Mouse (Mus musculus): ENCODE measurements around the gene Rcor3.

The Rcor3 gene

DNA sequence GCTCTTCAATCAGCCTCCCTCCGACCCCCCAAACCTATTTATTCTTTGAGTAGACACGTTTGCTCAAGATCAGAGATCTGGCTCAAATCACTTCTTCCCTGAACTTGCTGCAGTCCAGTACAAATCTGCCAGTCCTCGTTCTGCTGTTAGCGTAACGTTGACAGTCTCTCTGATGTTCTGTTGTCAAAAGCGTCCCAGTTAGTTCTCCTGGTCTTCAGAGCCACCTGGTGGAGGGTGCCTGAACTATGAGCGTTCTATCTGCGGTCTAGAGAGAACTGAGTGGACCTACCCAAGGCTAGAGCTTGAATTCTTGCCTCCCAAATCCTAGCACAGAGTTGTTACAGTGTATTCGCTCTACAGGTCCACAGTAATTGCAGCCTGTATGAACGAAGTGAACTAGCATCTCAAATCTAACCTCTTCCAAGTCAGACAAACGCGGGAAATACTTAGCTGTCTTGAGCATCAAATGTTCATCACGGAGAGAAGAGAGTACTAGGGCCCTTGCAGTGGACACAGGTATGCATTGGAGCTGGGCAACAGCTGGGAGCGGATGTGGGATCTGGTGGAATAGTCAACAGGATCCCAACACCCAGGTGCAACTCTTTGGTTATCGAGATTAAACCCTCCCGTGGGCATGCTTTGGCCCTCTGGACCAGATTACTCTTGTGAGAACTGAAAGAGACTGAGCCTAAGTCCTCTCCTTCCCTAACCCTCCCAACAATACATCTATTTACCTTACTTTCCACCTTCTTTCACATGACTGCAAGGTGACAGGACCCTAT, 44.8 kb downstream of the Rcor3 start:
- DNase-seq: peak; percentile 69

DNA sequence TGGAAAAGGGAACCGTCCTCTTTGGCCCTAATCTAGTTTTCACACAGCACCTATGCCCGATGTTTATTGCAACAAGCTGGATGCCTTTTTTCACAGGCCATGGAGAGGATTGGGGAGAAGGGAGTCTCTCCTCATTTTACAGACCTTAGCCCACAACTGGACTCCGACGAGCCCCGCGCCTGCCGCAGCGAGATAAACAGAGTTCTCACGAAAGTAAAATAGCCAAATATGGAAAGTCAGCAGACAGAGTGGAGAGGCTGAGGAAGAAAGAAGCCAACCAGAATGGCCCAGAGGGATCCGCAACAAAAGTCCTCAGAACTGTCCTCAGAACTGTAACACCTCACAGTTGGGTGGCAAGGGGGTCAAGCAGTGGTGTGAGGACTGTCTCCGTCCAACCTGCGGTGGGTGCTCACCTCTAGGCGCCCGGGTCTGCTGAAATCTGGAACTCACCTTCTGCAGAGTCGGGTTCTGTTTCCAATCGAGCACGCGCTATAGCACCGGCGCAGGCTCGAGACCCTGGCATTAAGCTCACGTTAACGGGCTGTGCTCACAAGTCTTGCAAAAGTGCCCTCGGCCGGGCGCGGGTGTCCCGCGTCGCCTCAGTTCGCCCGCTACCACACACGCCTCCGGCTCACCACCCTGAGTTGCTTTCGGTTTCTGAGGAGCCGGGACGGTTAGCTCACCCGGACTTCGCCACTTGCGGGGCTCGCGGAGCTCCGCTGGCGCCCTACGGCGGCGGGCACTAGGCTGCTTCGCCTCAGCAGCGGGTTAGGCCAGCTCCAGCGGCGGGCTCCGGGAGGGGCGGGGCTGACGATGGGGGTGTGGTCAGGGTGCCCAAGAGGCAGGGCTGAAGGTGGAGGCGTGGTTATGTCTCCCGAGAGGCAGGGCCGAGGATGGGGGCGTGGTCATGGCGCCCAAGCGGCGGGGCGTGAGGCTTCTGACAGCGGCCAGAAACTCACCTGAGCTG, 45.8 kb downstream of the Rcor3 start, which contains the start of gene Traf5:
Traf5 (minus strand) TSS at position 754 of the 967 bp plus-strand sequence.
- DNase-seq: peak; percentile 82

DNA sequence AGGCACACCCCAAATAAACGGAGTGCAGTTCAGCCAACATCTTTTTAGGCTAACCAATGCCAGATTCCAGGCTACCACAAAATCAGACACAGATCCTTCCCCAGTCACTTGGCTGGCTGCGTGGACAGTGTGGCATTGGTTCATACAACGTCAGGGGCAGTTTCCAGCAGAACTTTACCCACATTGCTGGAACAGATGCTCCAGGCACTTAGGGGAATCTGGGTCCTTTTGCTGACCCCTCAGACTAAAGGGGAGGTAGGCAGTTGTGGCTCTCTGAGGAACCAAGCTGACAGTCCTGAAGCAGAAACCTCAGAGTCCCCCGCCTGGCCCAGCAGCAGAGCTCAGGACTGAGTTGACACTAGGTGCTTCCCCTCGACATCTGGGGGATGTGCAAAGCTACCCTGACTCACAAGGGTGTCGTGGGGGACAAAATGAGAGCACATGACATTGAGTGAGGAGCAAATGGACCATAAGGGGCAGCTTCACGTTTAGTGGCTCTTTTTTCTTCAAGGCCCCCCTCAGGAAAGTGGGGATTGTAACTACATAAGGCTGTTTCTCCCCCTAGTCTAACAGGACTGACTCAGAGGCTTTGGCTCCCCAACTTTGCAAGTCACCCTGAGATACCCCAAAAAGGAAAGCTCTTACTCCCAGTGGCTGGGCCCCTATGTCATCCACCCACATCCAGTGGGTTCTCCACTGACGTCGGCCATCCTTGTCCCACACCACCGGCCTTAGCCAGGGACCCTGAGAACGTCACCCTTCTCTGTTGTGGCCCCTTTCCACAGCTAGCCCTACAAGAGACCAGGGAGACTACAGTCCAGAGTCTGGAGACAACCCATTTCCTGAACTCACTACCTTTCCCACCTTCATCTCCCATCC, 46.9 kb downstream of the Rcor3 start:
- DNase-seq: no peak

DNA sequence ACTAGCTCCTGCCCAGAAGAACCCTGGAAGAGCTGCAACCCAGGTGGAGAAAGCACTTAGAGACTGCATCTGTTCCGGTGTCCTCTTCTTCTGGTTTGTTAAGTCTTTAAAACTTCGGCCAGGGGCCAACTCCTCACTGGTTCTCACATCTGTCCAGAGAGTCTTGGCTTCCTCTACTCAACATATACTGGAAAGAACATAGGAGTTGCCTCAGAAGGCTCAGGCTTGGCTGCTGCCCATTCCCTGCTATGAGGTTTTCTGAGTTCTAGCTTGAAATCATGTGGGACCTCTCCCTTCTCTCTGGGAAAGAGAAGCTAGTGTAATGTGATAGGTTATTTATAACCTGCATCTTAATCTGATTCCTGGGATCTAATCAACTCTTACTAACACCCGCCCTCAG, 47.6 kb downstream of the Rcor3 start:
- DNase-seq: no peak

DNA sequence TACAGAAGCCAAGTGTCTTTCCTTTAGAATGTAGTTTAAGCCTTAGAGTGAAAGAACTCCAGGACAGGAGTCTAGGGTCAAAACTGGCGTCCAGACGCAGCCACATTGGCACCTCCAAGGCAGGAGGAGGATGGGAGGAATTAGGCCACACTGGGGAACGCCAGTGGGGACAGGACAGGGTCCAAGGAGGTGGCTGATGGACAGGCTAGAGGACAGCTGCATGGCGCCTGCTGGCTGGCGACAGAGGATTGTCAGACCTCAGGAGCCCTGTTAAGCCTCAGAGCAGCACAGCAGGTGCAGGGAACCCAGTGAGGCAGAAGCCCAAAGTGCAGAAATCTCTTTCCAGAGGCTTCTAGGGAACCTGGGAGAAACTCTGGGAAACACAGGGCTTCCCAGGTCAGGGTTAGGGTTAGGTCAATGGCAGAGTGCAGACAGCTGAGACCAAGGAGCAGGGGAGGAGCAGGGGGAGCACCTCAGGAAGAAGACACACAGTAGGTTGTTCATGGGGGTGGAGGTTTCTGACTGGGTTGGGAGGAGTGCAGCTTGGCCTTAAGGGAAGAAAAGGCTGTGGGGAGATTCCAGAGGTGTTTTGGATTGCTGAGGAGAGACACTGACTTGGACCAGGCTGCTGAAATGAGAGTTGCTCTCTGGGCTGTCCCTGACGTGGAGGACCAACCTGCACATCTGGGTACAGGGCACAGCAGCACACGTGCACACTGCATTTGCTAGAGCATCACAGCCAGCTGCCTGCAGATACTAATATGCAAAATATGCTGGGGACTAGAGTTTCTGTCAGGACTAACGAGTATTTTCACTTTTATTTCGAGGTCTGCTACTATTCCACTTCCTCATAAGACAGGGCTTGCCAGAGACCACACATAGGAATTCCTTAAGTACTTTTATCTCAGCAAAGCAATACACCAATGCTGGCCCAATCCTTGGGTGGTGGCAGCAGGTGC, 48.4 kb downstream of the Rcor3 start:
- DNase-seq: no peak

DNA sequence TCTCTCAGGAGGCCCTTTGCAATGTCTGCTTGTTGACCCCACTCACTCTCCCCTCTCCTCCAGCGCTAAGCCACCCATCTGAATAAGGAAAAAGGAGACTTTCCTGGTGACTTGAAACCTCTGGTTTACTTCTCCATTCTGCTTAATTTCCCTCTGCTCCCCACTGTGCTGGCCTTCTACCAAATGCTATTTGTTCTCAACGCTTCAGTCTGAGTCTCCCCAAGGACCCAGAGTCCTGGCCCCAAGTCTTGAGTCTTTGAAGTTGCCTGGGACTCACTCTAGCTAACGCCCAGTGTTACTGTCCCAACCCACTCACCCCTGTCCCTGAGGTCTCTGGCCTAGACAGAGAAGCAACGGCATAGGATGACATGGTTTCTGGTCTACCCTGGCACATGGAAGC, 49.9 kb downstream of the Rcor3 start:
- no peak for DNase-seq

DNA sequence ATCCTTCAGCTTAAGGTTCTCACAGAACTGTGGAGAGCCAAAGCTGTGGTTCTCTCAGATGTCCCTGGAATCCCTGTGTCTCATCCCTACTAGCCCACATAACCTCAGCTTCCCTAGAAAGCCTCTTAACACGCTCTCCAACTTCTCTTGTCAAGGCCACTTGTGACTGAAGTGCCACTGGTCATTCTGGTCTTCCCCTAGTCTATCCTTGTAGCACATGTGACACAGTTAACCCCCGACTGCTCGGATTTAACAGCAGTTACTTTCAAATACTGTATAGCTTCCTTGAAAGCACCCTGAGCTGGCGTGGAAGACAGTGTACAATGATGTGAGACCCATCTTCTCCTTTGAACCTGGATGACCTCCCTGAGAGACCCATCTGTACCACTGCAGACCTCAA, 50.8 kb downstream of the Rcor3 start:
- no peak for DNase-seq

DNA sequence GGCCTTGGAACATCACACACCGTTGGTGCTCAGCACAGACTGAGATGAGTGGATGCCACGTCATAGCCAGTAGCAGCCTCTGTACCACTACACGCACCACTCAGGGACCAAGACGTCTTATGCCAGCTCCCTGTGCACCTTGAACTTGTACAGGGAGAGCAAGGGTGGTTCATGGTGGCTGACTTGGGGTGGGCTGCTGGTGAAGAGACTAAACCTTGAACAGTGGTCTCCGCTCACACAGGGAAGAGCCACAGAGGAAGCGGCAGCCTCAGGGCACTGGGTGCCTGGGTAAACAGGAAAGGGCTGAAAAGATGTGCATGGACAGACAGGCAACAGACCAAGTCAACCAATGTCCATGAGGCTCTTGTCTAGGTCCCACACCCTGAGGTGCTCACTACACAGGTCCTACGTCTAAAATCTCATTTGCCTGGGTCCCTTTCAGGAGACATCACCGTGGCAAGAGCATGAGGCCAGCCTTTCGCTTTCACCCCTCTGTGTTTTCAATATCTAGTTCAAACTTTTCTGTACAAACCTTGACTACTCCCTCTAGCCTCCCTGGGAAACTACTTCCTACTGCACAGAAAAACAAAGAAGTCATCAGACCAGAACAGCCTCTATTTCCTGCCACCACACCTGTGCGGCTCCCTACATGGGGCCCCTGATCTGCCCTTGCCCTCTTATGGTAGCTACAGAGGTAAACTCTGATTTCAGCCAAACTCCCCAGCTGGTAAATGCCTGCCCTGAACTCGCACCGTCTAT, 51.4 kb downstream of the Rcor3 start:
- no peak for DNase-seq

DNA sequence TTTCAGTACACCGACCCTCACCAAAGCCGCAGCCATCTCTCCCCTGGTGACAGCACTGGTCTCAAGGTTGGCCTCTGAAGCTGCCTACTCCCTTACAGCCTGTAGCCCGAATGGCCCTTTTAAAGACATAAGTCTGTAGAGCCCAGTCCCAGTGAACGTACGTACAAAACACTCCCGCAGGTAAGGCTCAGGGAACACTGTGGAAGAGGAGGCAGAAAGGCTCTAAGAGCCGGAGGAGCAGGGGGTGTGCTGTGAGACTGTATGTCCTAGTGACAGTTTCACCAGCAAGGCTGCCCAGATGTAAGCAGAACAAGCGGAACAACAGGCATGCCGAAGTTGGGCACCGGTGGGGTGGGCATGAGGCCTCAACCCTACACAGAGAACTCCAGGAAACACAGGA, 52.6 kb downstream of the Rcor3 start:
- no peak for DNase-seq

DNA sequence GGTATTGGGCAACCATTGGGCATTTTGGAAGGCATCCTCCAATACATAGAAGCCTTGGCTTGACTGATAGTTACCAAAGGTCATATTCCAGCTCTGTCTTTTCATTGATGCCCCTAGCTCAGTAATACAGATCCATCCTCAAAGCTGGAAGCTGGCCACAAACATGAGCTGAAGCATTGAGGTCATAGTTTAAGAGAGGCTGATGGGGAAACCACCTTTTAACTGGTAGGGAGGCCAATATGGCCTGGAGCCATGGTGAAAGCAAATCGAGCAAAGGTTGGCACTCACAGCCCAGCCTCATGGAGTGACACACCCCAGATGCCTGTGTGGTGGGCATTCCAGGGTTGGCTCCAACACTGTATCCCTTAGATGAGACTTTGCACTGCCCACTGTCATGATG, 55.2 kb downstream of the Rcor3 start:
- DNase-seq: no peak

DNA sequence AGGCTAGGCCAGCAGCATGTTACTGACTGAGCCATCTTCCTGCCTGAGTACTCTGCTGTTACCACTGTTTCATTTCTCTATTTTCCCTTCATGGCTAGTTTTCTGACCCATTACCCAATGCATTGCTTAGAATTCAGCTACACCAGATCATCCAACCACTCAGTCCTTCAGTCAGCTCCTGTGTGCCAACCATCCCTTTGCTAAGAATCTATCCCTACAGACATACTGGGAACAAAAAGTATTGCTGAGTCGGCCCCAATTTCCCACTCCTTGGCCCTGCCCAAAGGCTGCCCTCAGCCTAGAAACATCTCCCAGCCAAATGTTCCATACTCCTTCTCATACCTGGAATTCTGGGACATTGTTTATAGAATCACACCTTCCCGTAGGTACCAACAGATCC, 56.7 kb downstream of the Rcor3 start:
- DNase-seq: no peak

DNA sequence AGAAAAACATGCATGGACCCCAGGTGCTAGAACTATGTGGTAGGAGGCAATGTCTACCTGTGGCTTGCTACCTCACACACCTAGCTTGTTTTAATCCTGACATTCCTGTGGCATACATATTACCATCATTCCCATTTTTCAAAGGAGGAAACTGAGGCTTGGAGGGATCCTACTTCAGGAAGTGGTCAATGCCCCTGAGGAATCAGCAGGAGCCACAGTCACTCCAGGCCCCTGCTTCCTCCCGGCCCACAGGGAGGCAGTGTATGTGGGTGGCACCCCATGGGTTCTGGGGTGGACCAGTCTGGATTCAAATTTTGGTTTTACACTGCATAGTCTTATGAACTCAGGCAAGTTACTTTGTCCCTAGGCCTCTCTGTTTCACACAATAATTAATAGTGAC, 58.7 kb downstream of the Rcor3 start:
- DNase-seq: no peak

DNA sequence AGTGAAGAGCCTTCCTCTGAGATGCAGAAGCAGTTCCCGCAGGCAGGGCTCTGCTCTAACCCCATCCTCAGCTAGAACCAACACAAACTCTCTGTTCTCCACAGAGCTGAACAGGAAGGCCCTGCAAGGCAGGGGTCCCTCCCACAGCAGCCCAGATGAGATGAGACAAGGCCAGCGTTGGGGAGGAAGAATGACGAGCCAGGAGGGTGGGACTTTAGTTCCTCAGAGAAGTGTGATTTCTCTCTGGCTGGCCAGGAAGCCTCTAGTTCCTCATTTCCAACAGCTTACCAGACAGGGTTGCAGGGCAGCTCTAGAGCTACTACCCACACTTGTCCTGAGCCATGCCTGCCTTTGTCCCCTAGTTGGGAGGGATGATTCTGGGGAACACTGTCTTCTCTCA, 59.5 kb downstream of the Rcor3 start:
- no peak for DNase-seq

DNA sequence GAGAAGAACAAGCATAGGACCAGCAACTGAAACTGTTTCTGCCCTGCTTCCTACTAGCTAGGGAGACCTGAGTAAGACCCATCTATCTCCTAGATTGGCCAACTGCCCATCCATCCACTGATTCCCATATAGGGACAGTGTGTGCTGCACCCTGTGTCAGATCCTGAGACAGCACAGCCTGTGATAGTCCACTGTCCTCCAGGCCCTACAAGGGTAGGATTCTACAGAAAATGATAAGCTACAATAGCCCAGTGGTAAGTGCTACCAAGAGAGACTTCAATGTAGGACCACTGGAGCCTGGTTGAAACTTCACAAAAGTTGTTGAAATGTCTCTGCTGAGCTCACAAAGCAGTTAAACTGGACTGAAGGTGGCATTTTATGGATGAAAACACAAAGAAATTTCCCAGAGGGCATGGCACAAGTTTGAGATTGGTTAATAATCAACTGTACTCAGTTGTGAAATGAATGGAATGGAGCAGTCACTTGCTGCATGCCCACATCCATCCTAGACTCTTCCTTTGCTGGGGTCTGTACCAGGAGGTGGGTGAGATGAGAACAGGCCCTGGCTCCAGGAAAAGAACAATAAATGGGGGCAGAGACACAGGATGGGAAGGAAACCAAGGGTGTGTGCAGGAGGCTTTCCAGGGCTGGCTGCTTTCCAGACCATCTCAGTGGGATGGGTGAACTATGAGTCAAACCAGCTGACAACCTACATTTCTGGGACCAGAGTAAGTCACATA, 60.9 kb downstream of the Rcor3 start:
- no peak for DNase-seq

DNA sequence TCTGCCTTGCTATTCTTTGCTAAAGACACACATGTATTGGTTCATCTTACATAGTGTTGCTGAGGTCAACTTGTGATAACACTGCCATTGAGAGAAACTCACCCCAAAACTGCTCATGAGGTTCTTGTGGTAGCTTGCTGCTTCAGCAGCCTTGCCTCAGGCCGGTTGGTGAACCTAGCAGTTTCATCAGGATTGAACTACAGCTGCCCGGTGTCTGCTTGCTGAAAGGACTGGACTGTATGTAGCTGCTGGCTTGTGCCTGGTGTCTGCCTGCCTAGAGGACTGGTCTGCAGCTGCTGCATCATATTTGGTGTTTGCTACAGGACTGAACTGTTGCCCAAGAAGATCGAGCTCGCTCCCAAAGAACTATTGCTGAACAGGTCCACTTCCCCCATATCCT, 61.8 kb downstream of the Rcor3 start:
- DNase-seq: no peak

DNA sequence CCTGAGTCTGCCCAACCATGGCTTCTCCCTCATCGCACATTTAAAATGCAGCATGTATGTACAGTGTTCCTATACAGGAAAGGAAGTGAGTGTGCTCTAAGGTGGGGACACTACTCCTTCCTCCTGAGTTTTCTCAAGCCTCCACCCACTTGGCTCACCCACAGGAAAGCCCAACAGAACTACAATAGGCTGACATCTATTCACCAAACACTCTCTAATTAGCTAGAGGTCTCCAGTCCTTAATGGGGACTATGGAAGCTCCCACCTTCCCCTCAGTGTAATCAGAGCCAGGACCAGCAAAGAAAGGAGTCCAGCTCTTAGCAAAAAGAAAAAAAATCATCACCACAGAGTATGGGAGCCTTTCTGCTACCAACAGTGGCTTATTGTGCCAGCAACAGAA, 63.0 kb downstream of the Rcor3 start:
- DNase-seq: no peak

DNA sequence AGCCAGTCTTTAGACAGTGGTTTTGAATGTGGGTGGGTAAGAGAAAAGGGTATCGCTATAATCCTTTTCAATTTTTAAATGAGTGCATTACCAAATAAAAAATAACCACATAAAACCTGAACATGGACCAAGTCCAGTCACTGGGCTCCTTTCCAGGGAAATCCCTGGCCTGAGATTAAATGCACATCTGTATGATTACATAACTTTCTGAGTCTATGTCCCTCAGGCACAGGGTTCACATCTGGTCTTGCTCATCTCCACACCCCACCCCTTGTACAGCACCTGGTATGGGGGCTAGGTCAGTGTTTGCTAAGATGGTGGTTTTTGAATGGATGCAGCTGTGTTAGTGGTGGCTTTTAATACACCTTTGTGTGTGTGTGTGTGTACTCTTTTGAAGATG, 65.4 kb downstream of the Rcor3 start:
- no peak for DNase-seq

DNA sequence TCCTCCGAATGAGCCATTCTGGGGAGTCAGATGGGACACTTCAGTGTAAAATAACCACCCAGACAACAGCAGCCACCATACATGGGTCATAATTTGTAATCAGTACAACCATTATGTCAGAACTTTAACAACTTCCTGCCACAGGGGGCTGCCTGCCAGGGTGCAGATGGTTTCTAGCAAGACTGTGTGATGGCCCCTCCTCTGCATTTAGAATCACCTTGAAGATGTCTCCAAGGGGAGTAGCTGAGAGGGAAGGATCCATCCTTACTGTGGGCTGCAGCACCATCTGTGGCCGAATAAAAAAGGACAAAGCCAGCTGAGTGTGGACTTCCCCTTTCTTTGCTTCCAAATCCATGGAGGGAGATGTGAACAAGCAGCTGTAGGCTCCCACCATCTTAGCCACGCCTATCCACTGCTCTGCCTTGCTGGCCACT, 67.2 kb downstream of the Rcor3 start:
- no peak for DNase-seq

DNA sequence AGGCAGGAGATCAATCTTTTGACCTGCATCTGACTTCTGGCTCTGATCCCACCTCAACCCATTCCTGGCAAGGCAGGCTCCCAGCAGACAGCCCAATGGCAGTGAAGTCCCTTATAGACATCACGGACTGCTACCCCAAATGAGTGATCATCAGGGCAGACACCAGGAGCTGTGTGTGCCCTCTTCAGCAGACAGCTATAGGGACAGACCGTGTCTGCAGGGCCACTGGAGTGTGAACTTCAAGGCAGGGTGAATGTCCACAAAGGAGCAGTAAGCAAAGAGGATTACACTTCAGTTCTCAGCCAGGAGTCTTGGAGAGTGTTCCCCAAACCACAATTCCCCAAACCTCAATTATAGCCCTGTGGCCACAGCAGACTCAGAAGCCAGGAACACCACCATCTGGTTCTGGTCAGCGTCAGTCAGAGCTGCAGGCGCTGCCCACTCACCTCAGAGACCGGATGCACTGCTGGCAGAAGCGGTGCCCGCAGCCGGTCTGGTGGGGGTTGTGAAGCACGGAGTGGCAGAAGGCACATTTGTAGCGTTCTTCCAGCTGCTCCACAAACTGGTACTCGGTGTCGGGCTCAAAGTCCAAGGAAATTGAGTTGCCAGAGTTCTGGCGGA, 67.8 kb downstream of the Rcor3 start:
- DNase-seq: no peak

DNA sequence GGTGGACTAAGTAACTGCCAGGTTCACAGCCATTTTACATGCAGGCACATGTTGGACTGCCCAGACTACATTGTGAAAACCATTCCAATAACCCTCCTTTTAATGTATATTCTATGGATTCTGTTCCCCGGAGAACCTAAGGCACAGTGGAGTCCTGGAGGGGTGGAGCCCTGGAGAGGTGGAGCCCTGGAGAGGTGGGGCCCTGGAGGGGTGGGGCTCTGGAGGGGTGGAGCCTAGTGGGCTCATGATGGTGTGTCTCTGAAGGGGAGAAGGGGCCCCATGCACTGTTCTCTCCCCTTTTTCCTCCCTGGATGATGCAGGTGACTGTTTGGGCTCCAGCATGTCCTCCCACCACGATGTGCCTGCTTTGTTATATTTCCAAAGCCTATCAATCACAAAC, 69.7 kb downstream of the Rcor3 start:
- no peak for DNase-seq
